Comparison of ENCODE assay signal across 9 mouse cellular contexts in genomic region chr1:88474598-88474997, GRCm38 (mm10). TPM values are rescaled to one million over a fixed set of nuclear protein-coding genes. Genes with fewer than 3 reads are reported as not detected.
DNase-seq lines count a peak whose midpoint lies in the region; ATAC-seq and TF ChIP-seq lines count a peak whose summit lies in the region.
"Had no signal": no experiment of that assay in that cellular context is flagged by ENCODE, and none has a peak within 500 bp of the region (broad histone marks: within the 10 kb centered on the region; RNA-seq: fewer than 3 reads in every experiment).

No protein-coding gene starts in this region.

- no peak for TF ChIP-seq POLR2A in myocyte (IDR thresholded peaks at IDR 0.05; ENCODE audit: insufficient read length, low read depth)
- TF ChIP-seq POLR2A in cerebellum, adult 2 months (IDR thresholded peaks at IDR 0.05; ENCODE audit: borderline replicate concordance, insufficient read depth, low read length), result no peak

- no peak overlapping the region for H3K4me3 ChIP-seq in kidney, embryonic 14.5 days (ENCODE audit: low read length)
- no peak overlapping the region for H3K4me3 ChIP-seq in myocyte
- H3K4me3 ChIP-seq in cerebellum, adult 2 months (replicated peaks; ENCODE audit: insufficient read depth, low read depth, low read length), result no peak overlapping the region
- H3K4me3 ChIP-seq in midbrain, embryonic 13.5 days (replicated peaks), result no peak overlapping the region

- peak overlapping the region; percentile 91 for H3K27ac ChIP-seq in kidney, embryonic 14.5 days (ENCODE audit: low read depth, low read length)
- H3K27ac ChIP-seq in cerebellum, adult 2 months (ENCODE audit: insufficient read depth, low read length), result no peak overlapping the region
- H3K27ac ChIP-seq in midbrain, embryonic 13.5 days, result no peak overlapping the region
- H3K27ac ChIP-seq: liver, embryonic 14.5 days had no signal

- ATAC-seq in granulocyte monocyte progenitor cell, adult 5-6 weeks (replicated peaks; ENCODE audit: poor library complexity, severe bottlenecking), result peak; percentile 60
- ATAC-seq in kidney, embryonic 14.5 days (ENCODE audit: low FRiP score, low TSS enrichment), result peak; percentile 72
- no peak for ATAC-seq in midbrain, embryonic 13.5 days

- peak; percentile 77 for DNase-seq in urinary bladder, postnatal 14 days (ENCODE audit: low spot score)
- DNase-seq in urinary bladder, adult 2 months (ENCODE audit: low spot score), result no peak
- DNase-seq in cerebellum, adult 2 months, result no peak
- DNase-seq in right cerebral cortex, adult 18-20 months, result no peak

- H3K79me2 ChIP-seq in myocyte (ENCODE audit: control insufficient read depth, insufficient read depth), result no peaks in the 10 kb centered on the region

- no peak overlapping the region for H3ac ChIP-seq in myocyte (ENCODE audit: control insufficient read depth, insufficient read length)

- H3K27me3 ChIP-seq in kidney, embryonic 14.5 days (ENCODE audit: control insufficient read depth, insufficient read depth, low read length), result no peaks in the 10 kb centered on the region
- H3K27me3 ChIP-seq in myocyte (ENCODE audit: control insufficient read depth, insufficient read depth, insufficient read length), result no peaks in the 10 kb centered on the region
- H3K27me3 ChIP-seq in cerebellum, adult 2 months (ENCODE audit: control insufficient read depth, insufficient read depth, low read length), result no peaks in the 10 kb centered on the region
- H3K27me3 ChIP-seq in midbrain, embryonic 13.5 days, result 0 out of 2 replicates have a peak, but pooled peaks cover 2% of the 10 kb centered on the region

- no peak overlapping the region for H3K4me2 ChIP-seq in kidney, embryonic 14.5 days (replicated peaks; ENCODE audit: low read depth, low read length)
- H3K4me2 ChIP-seq in myocyte (ENCODE audit: low read depth), result peak overlapping the region; percentile 77
- H3K4me2 ChIP-seq in midbrain, embryonic 13.5 days (replicated peaks), result no peak overlapping the region

- no peak overlapping the region for H3K9ac ChIP-seq in kidney, embryonic 14.5 days (ENCODE audit: low read depth, low read length)
- H3K9ac ChIP-seq in midbrain, embryonic 13.5 days (replicated peaks), result no peak overlapping the region
- H3K9ac ChIP-seq: liver, embryonic 14.5 days had no signal

- 2% methylated on average over 7 of the region's 7 CpGs for WGBS in kidney, embryonic 14.5 days
- 79% methylated on average over 7 of the region's 7 CpGs for WGBS in cerebellum, adult 2 months
- 75% methylated on average over 7 of the region's 7 CpGs for WGBS in midbrain, embryonic 13.5 days

- no peak for TF ChIP-seq CTCF in cerebellum, adult 2 months (IDR thresholded peaks at IDR 0.05; ENCODE audit: borderline replicate concordance, insufficient read depth, low read depth, low read length)

- peaks cover 56% of the 10 kb centered on the region for H3K4me1 ChIP-seq in kidney, embryonic 14.5 days (ENCODE audit: control insufficient read depth, insufficient read depth, low read length)
- H3K4me1 ChIP-seq in cerebellum, adult 2 months (ENCODE audit: control insufficient read depth, insufficient read depth, low read length), result no peaks in the 10 kb centered on the region
- peaks cover 18% of the 10 kb centered on the region for H3K4me1 ChIP-seq in midbrain, embryonic 13.5 days (replicated peaks)

- H3K36me3 ChIP-seq in kidney, embryonic 14.5 days (ENCODE audit: control insufficient read depth, insufficient read depth, low read length), result no peaks in the 10 kb centered on the region
- no peaks in the 10 kb centered on the region for H3K36me3 ChIP-seq in myocyte (ENCODE audit: control insufficient read depth, insufficient read depth)
- no peaks in the 10 kb centered on the region for H3K36me3 ChIP-seq in midbrain, embryonic 13.5 days

- H3K9me3 ChIP-seq in kidney, embryonic 14.5 days (ENCODE audit: control insufficient read depth, low read length), result no peaks in the 10 kb centered on the region
- H3K9me3 ChIP-seq in midbrain, embryonic 13.5 days, result no peaks in the 10 kb centered on the region

TF ChIP-seq in myocyte, 11 proteins besides CTCF, POLR2A, EP300 and RAD21:
- TF ChIP-seq TCF12 (IDR thresholded peaks at IDR 0.05; ENCODE audit: insufficient read depth, poor library complexity, severe bottlenecking), result peak; percentile 44
- peak in 2 of 3 experiments; percentile 55 to 68 for TF ChIP-seq MYOD1 (IDR thresholded peaks at IDR 0.05; ENCODE audit: control insufficient read depth in 1 of 3, insufficient read length in 2 of 3, low read depth in 2 of 3)
- TF ChIP-seq CEBPB (IDR thresholded peaks at IDR 0.05; ENCODE audit: insufficient read depth, poor library complexity, severe bottlenecking), result no peak

RNA-seq across cellular contexts. Expression of gene Glrp1, which starts 35.3 kb away (rescaled TPM):
- polyA plus RNA-seq in urinary bladder, adult 2 months (2012; rRNA removed), result not detected in 2 replicates
- total RNA-seq in granulocyte monocyte progenitor cell, adult 5-6 weeks (2014; fragmentation: Nextera tagmentation), result 2.4 and 3.1 TPM in 2 replicates
- total RNA-seq in granulocyte monocyte progenitor cell, adult 5-6 weeks (2017), result 0.77 and 3.8 TPM in 2 replicates
- 0.11 TPM in 1 of 2 replicates, not detected in the other for polyA plus RNA-seq in kidney, embryonic 14.5 days (2014; fragmentation: Nextera tagmentation; extraction: Ambion mirVana)
- polyA plus RNA-seq in myocyte (2012; fragmentation: generic; extraction: Trizol), result 5.0 TPM
- polyA plus RNA-seq in cerebellum, adult 2 months (2012; rRNA removed), result 0.06 and 0.07 TPM in 2 replicates
- polyA plus RNA-seq in midbrain, embryonic 13.5 days (2015; fragmentation: Nextera tagmentation; extraction: Ambion mirVana), result not detected in 2 replicates
